ENCODE assay signal across 25 mouse cellular contexts in genomic region chr1:182988646-182989045, GRCm38 (mm10). TPM values are rescaled to one million over a fixed set of nuclear protein-coding genes. Genes with fewer than 3 reads are reported as not detected.
DNase-seq lines count a peak whose midpoint lies in the region; ATAC-seq and TF ChIP-seq lines count a peak whose summit lies in the region.
"Had no signal": no experiment of that assay in that cellular context is flagged by ENCODE, and none has a peak within 500 bp of the region (broad histone marks: within the 10 kb centered on the region; RNA-seq: fewer than 3 reads in every experiment).

No protein-coding gene starts in this region.

- H3K4me1 ChIP-seq in kidney, embryonic 14.5 days (ENCODE audit: control insufficient read depth, insufficient read depth, low read length), result peaks cover 1% of the 10 kb centered on the region; the same call in 1 of the 2 replicates
- H3K4me1 ChIP-seq in lung, embryonic 16.5 days (replicated peaks; ENCODE audit: control insufficient read depth, insufficient read depth, low read length), result peaks cover 14% of the 10 kb centered on the region
- H3K4me1 ChIP-seq in stomach, embryonic 16.5 days (ENCODE audit: control insufficient read depth, insufficient read depth, low read length), result no peaks in the 10 kb centered on the region; the same call in 1 of the 2 replicates
- 0 out of 2 replicates have a peak, but pooled peaks cover 2% of the 10 kb centered on the region for H3K4me1 ChIP-seq in stomach, postnatal 0 days (replicated peaks; ENCODE audit: control insufficient read depth, insufficient read depth)

- no peaks in the 10 kb centered on the region for H3K36me3 ChIP-seq in kidney, embryonic 14.5 days (ENCODE audit: control insufficient read depth, insufficient read depth, low read length)
- H3K36me3 ChIP-seq in lung, embryonic 16.5 days (ENCODE audit: control insufficient read depth, insufficient read depth, low read length), result no peaks in the 10 kb centered on the region
- no peaks in the 10 kb centered on the region for H3K36me3 ChIP-seq in stomach, embryonic 16.5 days (ENCODE audit: control insufficient read depth, insufficient read depth, low read length)
- H3K36me3 ChIP-seq in stomach, postnatal 0 days (ENCODE audit: control insufficient read depth, insufficient read depth, low read length), result no peaks in the 10 kb centered on the region
- H3K36me3 ChIP-seq: embryonic facial prominence, embryonic 12.5 days; embryonic facial prominence, embryonic 15.5 days; hindbrain, embryonic 10.5 days; hindbrain, embryonic 13.5 days had no signal

- no peaks in the 10 kb centered on the region for H3K27me3 ChIP-seq in kidney, embryonic 14.5 days (ENCODE audit: control insufficient read depth, insufficient read depth, low read length)
- H3K27me3 ChIP-seq in lung, embryonic 16.5 days (ENCODE audit: control insufficient read depth, insufficient read depth, low read depth, low read length), result no peaks in the 10 kb centered on the region; the same call in 1 of the 2 replicates
- H3K27me3 ChIP-seq in stomach, embryonic 16.5 days (ENCODE audit: control insufficient read depth, insufficient read depth, low read length), result no peaks in the 10 kb centered on the region
- H3K27me3 ChIP-seq in stomach, postnatal 0 days (ENCODE audit: control insufficient read depth, insufficient read depth, low read length), result no peaks in the 10 kb centered on the region
- H3K27me3 ChIP-seq: embryonic facial prominence, embryonic 12.5 days; embryonic facial prominence, embryonic 15.5 days had no signal

- 46% methylated on average over 3 of the region's 3 CpGs for WGBS in kidney, embryonic 14.5 days
- 45% methylated on average over 3 of the region's 3 CpGs for WGBS in lung, embryonic 16.5 days
- WGBS in stomach, embryonic 16.5 days, result 67% methylated on average over 3 of the region's 3 CpGs
- WGBS in stomach, postnatal 0 days, result 59% methylated on average over 3 of the region's 3 CpGs

- no peak for TF ChIP-seq EP300 in stomach, postnatal 0 days (optimal IDR thresholded peaks at IDR 0.05)

- no peaks in the 10 kb centered on the region for H3K9me3 ChIP-seq in kidney, embryonic 14.5 days (ENCODE audit: control insufficient read depth, low read length)
- H3K9me3 ChIP-seq in lung, embryonic 16.5 days (ENCODE audit: control insufficient read depth, low read length), result no peaks in the 10 kb centered on the region
- no peaks in the 10 kb centered on the region for H3K9me3 ChIP-seq in stomach, embryonic 16.5 days (replicated peaks; ENCODE audit: control insufficient read depth, low read length)
- H3K9me3 ChIP-seq in stomach, postnatal 0 days (ENCODE audit: control insufficient read depth, low read length), result no peaks in the 10 kb centered on the region
- H3K9me3 ChIP-seq: embryonic facial prominence, embryonic 12.5 days; embryonic facial prominence, embryonic 15.5 days; hindbrain, embryonic 10.5 days; hindbrain, embryonic 13.5 days had no signal

- no peak overlapping the region for H3K9ac ChIP-seq in kidney, embryonic 14.5 days (ENCODE audit: low read depth, low read length)
- no peak overlapping the region for H3K9ac ChIP-seq in lung, embryonic 16.5 days (ENCODE audit: low read length)
- no peak overlapping the region for H3K9ac ChIP-seq in stomach, embryonic 16.5 days (ENCODE audit: low read length)
- no peak overlapping the region for H3K9ac ChIP-seq in stomach, postnatal 0 days (ENCODE audit: low read length)
- H3K9ac ChIP-seq: embryonic facial prominence, embryonic 12.5 days; embryonic facial prominence, embryonic 15.5 days; forebrain, postnatal 0 days; hindbrain, embryonic 13.5 days had no signal

- H3K4me3 ChIP-seq in kidney, embryonic 14.5 days (ENCODE audit: low read length), result no peak overlapping the region
- no peak overlapping the region for H3K4me3 ChIP-seq in lung, embryonic 16.5 days (ENCODE audit: low read length)
- H3K4me3 ChIP-seq in stomach, embryonic 16.5 days (replicated peaks; ENCODE audit: low read length), result no peak overlapping the region
- no peak overlapping the region for H3K4me3 ChIP-seq in stomach, postnatal 0 days (ENCODE audit: low read depth, low read length)
- H3K4me3 ChIP-seq: embryonic facial prominence, embryonic 12.5 days; embryonic facial prominence, embryonic 15.5 days; hindbrain, embryonic 10.5 days; hindbrain, embryonic 13.5 days had no signal

- H3K27ac ChIP-seq in kidney, embryonic 14.5 days (ENCODE audit: low read depth, low read length), result no peak overlapping the region
- H3K27ac ChIP-seq in lung, embryonic 16.5 days (ENCODE audit: low read length), result no peak overlapping the region; the same call in 1 of the 2 replicates
- no peak overlapping the region for H3K27ac ChIP-seq in stomach, embryonic 16.5 days (ENCODE audit: low read length)
- H3K27ac ChIP-seq in stomach, postnatal 0 days (replicated peaks), result no peak overlapping the region
- H3K27ac ChIP-seq: embryonic facial prominence, embryonic 12.5 days; embryonic facial prominence, embryonic 15.5 days; hindbrain, embryonic 10.5 days; hindbrain, embryonic 13.5 days had no signal

- DNase-seq in kidney, postnatal 4 days, result no peak
- DNase-seq in lung, postnatal 25 days (ENCODE audit: low spot score), result no peak
- DNase-seq in stomach, postnatal 0 days (ENCODE audit: low spot score), result no peak
- DNase-seq: adrenal gland, adult 2 months; adrenal gland, postnatal 14 days; cerebellum, adult 11 months; cerebellum, adult 2 months; cerebellum, adult 9-11 months; cerebellum, postnatal 25 days; forebrain, postnatal 0 days; gastrocnemius, postnatal 36 days; heart, postnatal 10 days; heart, postnatal 36 days had no signal

- H3K4me2 ChIP-seq in kidney, embryonic 14.5 days (replicated peaks; ENCODE audit: low read depth, low read length), result no peak overlapping the region
- no peak overlapping the region for H3K4me2 ChIP-seq in lung, embryonic 16.5 days (ENCODE audit: low read depth, low read length)
- H3K4me2 ChIP-seq in stomach, embryonic 16.5 days (ENCODE audit: low read depth, low read length), result no peak overlapping the region
- H3K4me2 ChIP-seq in stomach, postnatal 0 days (replicated peaks; ENCODE audit: low read depth), result no peak overlapping the region
- H3K4me2 ChIP-seq: embryonic facial prominence, embryonic 12.5 days; embryonic facial prominence, embryonic 15.5 days; heart, embryonic 11.5 days; hindbrain, embryonic 13.5 days had no signal

- TF ChIP-seq CTCF in stomach, postnatal 0 days (IDR thresholded peaks at IDR 0.05; ENCODE audit: low read depth), result no peak

- 0 out of 2 replicates have a peak, but pooled peaks have one; percentile 2 for ATAC-seq in kidney, embryonic 14.5 days (ENCODE audit: low FRiP score, low TSS enrichment)
- ATAC-seq in lung, embryonic 16.5 days (ENCODE audit: low read depth), result peak; percentile 80
- ATAC-seq in stomach, embryonic 16.5 days (ENCODE audit: insufficient read depth, low FRiP score), result peak; percentile 35; the same call in 1 of the 2 replicates
- no peak for ATAC-seq in stomach, postnatal 0 days (ENCODE audit: low FRiP score, low TSS enrichment)
- ATAC-seq: CD4-positive, CD25-positive, alpha-beta regulatory T cell, adult 4 months; forebrain, embryonic 14.5 days; forebrain, postnatal 0 days; hindbrain, embryonic 16.5 days had no signal

RNA-seq across cellular contexts. Expression of gene Tlr5, which starts 34.1 kb away (rescaled TPM):
- 1.1 TPM in 2 replicates for polyA plus RNA-seq in kidney, embryonic 14.5 days (2014; fragmentation: Nextera tagmentation; extraction: Ambion mirVana)
- 1.3 TPM in 2 replicates for polyA plus RNA-seq in lung, embryonic 16.5 days (2015; fragmentation: Nextera tagmentation; extraction: Ambion mirVana)
- polyA plus RNA-seq in stomach, embryonic 16.5 days (2015; fragmentation: Nextera tagmentation; extraction: Ambion mirVana), result 2.5 and 4.0 TPM in 2 replicates
- polyA plus RNA-seq in stomach, postnatal 0 days (2015; fragmentation: Nextera tagmentation; extraction: Ambion mirVana), result 1.2 and 1.4 TPM in 2 replicates
- polyA plus RNA-seq: C2C12 had no signal
